Mouse (Mus musculus): ENCODE data around the gene Fiz1. TPM values are rescaled to one million over a fixed set of nuclear protein-coding genes. Genes with fewer than 3 reads are reported as not detected.

Fiz1 gene
- polyA plus RNA-seq, 1 experiment from 2014 or later = 37.7 TPM

- H3K9ac ChIP-seq = peak overlapping the region; percentile 74
- peaks cover 35% of the 10 kb centered on the region for H3K36me3 ChIP-seq
- WGBS = 4% methylated on average over 19 of the region's 19 CpGs
- ATAC-seq (ENCODE audit: insufficient number of reproducible peaks, low FRiP score, low TSS enrichment, low read depth) = peak; percentile 40; the same call in 1 of the 2 replicates
- H3K9me3 ChIP-seq = 0 out of 2 replicates have a peak, but pooled peaks cover 5% of the 10 kb centered on the region
- peak overlapping the region; percentile 81 for H3K4me2 ChIP-seq
- peak overlapping the region; percentile 52 for H3K27ac ChIP-seq
- H3K27me3 ChIP-seq = peaks cover 12% of the 10 kb centered on the region
- H3K4me1 ChIP-seq = peaks cover 30% of the 10 kb centered on the region
- peak overlapping the region; percentile 60 for H3K4me3 ChIP-seq
Observed at GRCm38 (mm10) chr7:4995268-4996002, 19.1 kb downstream of the Fiz1 start.

- Histone ChIP-seq H3K9ac (no peak overlapping the region), H3K9me3 (0 out of 2 replicates have a peak, but pooled peaks cover 5% of the 10 kb centered on the region), H3K36me3 (peaks cover 35% of the 10 kb centered on the region), H3K4me1 (peaks cover 30% of the 10 kb centered on the region), H3K4me3 (peak overlapping the region; percentile 60; the same call in 1 of the 2 replicates), H3K27me3 (peaks cover 12% of the 10 kb centered on the region), H3K4me2 (no peak overlapping the region), H3K27ac (no peak overlapping the region)
- no peak for ATAC-seq (ENCODE audit: insufficient number of reproducible peaks, low FRiP score, low TSS enrichment, low read depth)
- 55% methylated on average over 59 of the region's 59 CpGs for WGBS
Observed at GRCm38 (mm10) chr7:4993999-4994788, 20.3 kb downstream of the Fiz1 start.

GRCm38 (mm10) chr7:4993347-4993998, 21.0 kb downstream of the Fiz1 start:
- H3K4me1 ChIP-seq = peaks cover 30% of the 10 kb centered on the region
- peaks cover 12% of the 10 kb centered on the region for H3K27me3 ChIP-seq
- H3K4me2 ChIP-seq = no peak overlapping the region
- 47% methylated on average over 55 of the region's 55 CpGs for WGBS
- no peak overlapping the region for H3K4me3 ChIP-seq
- H3K9me3 ChIP-seq = 0 out of 2 replicates have a peak, but pooled peaks cover 5% of the 10 kb centered on the region
- no peak overlapping the region for H3K9ac ChIP-seq
- peaks cover 35% of the 10 kb centered on the region for H3K36me3 ChIP-seq
- no peak for ATAC-seq (ENCODE audit: insufficient number of reproducible peaks, low FRiP score, low TSS enrichment, low read depth)
- no peak overlapping the region for H3K27ac ChIP-seq

- no peak overlapping the region for H3K9ac ChIP-seq
- peaks cover under 1% of the 10 kb centered on the region; the same call in 1 of the 2 replicates for H3K27me3 ChIP-seq
- no peak for ATAC-seq (ENCODE audit: insufficient number of reproducible peaks, low FRiP score, low TSS enrichment, low read depth)
- 0 out of 2 replicates have a peak, but pooled peaks cover 5% of the 10 kb centered on the region for H3K9me3 ChIP-seq
- H3K4me1 ChIP-seq = 0 out of 2 replicates have a peak, but pooled peaks cover 2% of the 10 kb centered on the region
- no peak overlapping the region for H3K27ac ChIP-seq
- WGBS = 54% methylated on average over 2 of the region's 2 CpGs
- H3K4me3 ChIP-seq = no peak overlapping the region
- peaks cover 20% of the 10 kb centered on the region for H3K36me3 ChIP-seq
- no peak overlapping the region for H3K4me2 ChIP-seq
Observed at GRCm38 (mm10) chr7:4988250-4988649, 26.2 kb downstream of the Fiz1 start.

- H3K36me3 ChIP-seq = no peaks in the 10 kb centered on the region
- no peaks in the 10 kb centered on the region for H3K9me3 ChIP-seq
- ATAC-seq (ENCODE audit: insufficient number of reproducible peaks, low FRiP score, low TSS enrichment, low read depth) = no peak
- H3K4me3 ChIP-seq = no peak overlapping the region
- 92% methylated on average over 7 of the region's 7 CpGs for WGBS
- no peak overlapping the region for H3K27ac ChIP-seq
- no peaks in the 10 kb centered on the region for H3K27me3 ChIP-seq
- H3K9ac ChIP-seq = no peak overlapping the region
- H3K4me2 ChIP-seq = no peak overlapping the region
- H3K4me1 ChIP-seq = 0 out of 2 replicates have a peak, but pooled peaks cover 6% of the 10 kb centered on the region
Observed at GRCm38 (mm10) chr7:4976832-4977231, 37.7 kb downstream of the Fiz1 start.

- Histone ChIP-seq H3K4me2 (no peak overlapping the region), H3K9me3 (no peaks in the 10 kb centered on the region), H3K27me3 (no peaks in the 10 kb centered on the region), H3K4me1 (0 out of 2 replicates have a peak, but pooled peaks cover 6% of the 10 kb centered on the region), H3K36me3 (no peaks in the 10 kb centered on the region), H3K4me3 (no peak overlapping the region), H3K9ac (no peak overlapping the region), H3K27ac (no peak overlapping the region)
- ATAC-seq (ENCODE audit: insufficient number of reproducible peaks, low FRiP score, low TSS enrichment, low read depth) = no peak
- WGBS = 46% methylated on average over 4 of the region's 4 CpGs
Observed at GRCm38 (mm10) chr7:4975455-4975854, 39.0 kb downstream of the Fiz1 start.

- Histone ChIP-seq H3K4me3 (no peak overlapping the region), H3K27me3 (no peaks in the 10 kb centered on the region), H3K9ac (no peak overlapping the region), H3K36me3 (no peaks in the 10 kb centered on the region), H3K9me3 (no peaks in the 10 kb centered on the region), H3K27ac (no peak overlapping the region), H3K4me1 (0 out of 2 replicates have a peak, but pooled peaks cover 6% of the 10 kb centered on the region), H3K4me2 (no peak overlapping the region)
- WGBS = 63% methylated on average over 18 of the region's 18 CpGs
- peak; percentile 62; the same call in 1 of the 2 replicates for ATAC-seq (ENCODE audit: insufficient number of reproducible peaks, low FRiP score, low TSS enrichment, low read depth)
Observed at GRCm38 (mm10) chr7:4972321-4973047, 42.0 kb downstream of the Fiz1 start.

GRCm38 (mm10) chr7:4971710-4972109, 42.8 kb downstream of the Fiz1 start:
- WGBS = 28% methylated on average over 7 of the region's 7 CpGs
- Histone ChIP-seq H3K9ac (no peak overlapping the region), H3K27ac (no peak overlapping the region), H3K36me3 (no peaks in the 10 kb centered on the region), H3K4me3 (no peak overlapping the region), H3K4me1 (0 out of 2 replicates have a peak, but pooled peaks cover 6% of the 10 kb centered on the region), H3K27me3 (no peaks in the 10 kb centered on the region), H3K9me3 (no peaks in the 10 kb centered on the region), H3K4me2 (no peak overlapping the region)
- no peak for ATAC-seq (ENCODE audit: insufficient number of reproducible peaks, low FRiP score, low TSS enrichment, low read depth)

GRCm38 (mm10) chr7:4971068-4971467, 43.4 kb downstream of the Fiz1 start, which contains the start of gene Sbk3:
Sbk3 (minus strand) TSS chr7:4971168.
- no peak within 1 kb of the TSS for H3K9ac ChIP-seq
- H3K4me2 ChIP-seq = no peak within 1 kb of the TSS
- H3K4me1 ChIP-seq = 0 out of 2 replicates have a peak, but pooled peaks cover 6% of the 10 kb centered on the region
- H3K4me3 ChIP-seq = no peak within 1 kb of the TSS
- ATAC-seq (ENCODE audit: insufficient number of reproducible peaks, low FRiP score, low TSS enrichment, low read depth) = no peak
- no peak within 1 kb of the TSS for H3K27ac ChIP-seq
- no peaks in the 10 kb centered on the region for H3K9me3 ChIP-seq
- no peaks in the 10 kb centered on the region for H3K36me3 ChIP-seq
- H3K27me3 ChIP-seq = no peaks in the 10 kb centered on the region
- WGBS = 43% methylated on average over 6 of the region's 6 CpGs

GRCm38 (mm10) chr7:4964988-4965387, 49.5 kb downstream of the Fiz1 start:
- 72% methylated on average over 5 of the region's 5 CpGs for WGBS
- H3K27me3 ChIP-seq = no peaks in the 10 kb centered on the region
- H3K27ac ChIP-seq = no peak overlapping the region
- no peaks in the 10 kb centered on the region for H3K36me3 ChIP-seq
- no peak overlapping the region for H3K9ac ChIP-seq
- H3K4me3 ChIP-seq = no peak overlapping the region
- H3K4me1 ChIP-seq = 0 out of 2 replicates have a peak, but pooled peaks cover 6% of the 10 kb centered on the region
- H3K9me3 ChIP-seq = no peaks in the 10 kb centered on the region
- H3K4me2 ChIP-seq = no peak overlapping the region
- ATAC-seq (ENCODE audit: insufficient number of reproducible peaks, low FRiP score, low TSS enrichment, low read depth) = no peak

- H3K4me2 ChIP-seq = peak within 1 kb of the TSS; percentile 26; the same call in 1 of the 2 replicates
- 2% methylated on average over 10 of the region's 10 CpGs for WGBS
Observed at GRCm38 (mm10) chr7:4964272-4964671, 50.2 kb downstream of the Fiz1 start, which contains the start of gene Sbk2. Sbk2 (minus strand) TSS chr7:4964406.

More at GRCm38 (mm10) chr7:4964272-4964671, 50.2 kb downstream of the Fiz1 start, which contains the start of gene Sbk2:
- H3K27me3 ChIP-seq = no peaks in the 10 kb centered on the region
- H3K9ac ChIP-seq = no peak within 1 kb of the TSS
- H3K4me3 ChIP-seq = no peak within 1 kb of the TSS
- ATAC-seq (ENCODE audit: insufficient number of reproducible peaks, low FRiP score, low TSS enrichment, low read depth) = peak; percentile 68
- H3K36me3 ChIP-seq = no peaks in the 10 kb centered on the region
- H3K27ac ChIP-seq = no peak within 1 kb of the TSS
- 0 out of 2 replicates have a peak, but pooled peaks cover 6% of the 10 kb centered on the region for H3K4me1 ChIP-seq
- H3K9me3 ChIP-seq = no peaks in the 10 kb centered on the region

Data from limb, embryonic 15.5 days (tissue).